Mouse (Mus musculus) CH12F3 (cell line): ENCODE data around the gene Srr.

Source experiments
- in situ Hi-C: fragments of 300-500 bp; cut with MboI; formaldehyde crosslinking; loops from 2 replicates; pipeline ENCODE4 v1.14.3; 2020; ENCODE audit warnings: low sequenced_read_pairs

Gene Srr

GRCm38 (mm10) chr11:74908618-74909399 is 16.9 kb downstream of the Srr start:
- in situ Hi-C loops: no loop called here

GRCm38 (mm10) chr11:74907850-74908249 is 17.9 kb downstream of the Srr start:
- in situ Hi-C loops: no loop called here

- in situ Hi-C loops: no loop called here
These were observed 23.3 kb downstream of the Srr start for GRCm38 (mm10) chr11:74902416-74902815.

GRCm38 (mm10) chr11:74901555-74901954 is 24.2 kb downstream of the Srr start:
- in situ Hi-C loops: no loop called here

- in situ Hi-C loops: no loop called here
These were observed 27.3 kb downstream of the Srr start for GRCm38 (mm10) chr11:74898517-74898827.

- in situ Hi-C loops: no loop called here
These were observed 27.9 kb downstream of the Srr start, which contains the start of gene Tsr1 for GRCm38 (mm10) chr11:74897678-74898516. TSS of gene Tsr1 (plus strand) at chr11:74898071.

GRCm38 (mm10) chr11:74896901-74897677 is 28.7 kb downstream of the Srr start, which contains the start of gene Sgsm2:
TSS of gene Sgsm2 (minus strand) at chr11:74897060.
- in situ Hi-C loops: no loop called here

GRCm38 (mm10) chr11:74895980-74896900 is 29.5 kb downstream of the Srr start:
- in situ Hi-C loops: no loop called here

- in situ Hi-C loops: no loop called here
These were observed 31.1 kb downstream of the Srr start for GRCm38 (mm10) chr11:74894619-74895018.

GRCm38 (mm10) chr11:74883098-74883497 is 42.6 kb downstream of the Srr start:
- in situ Hi-C loops: no loop called here

GRCm38 (mm10) chr11:74881979-74882378 is 43.8 kb downstream of the Srr start:
- in situ Hi-C loops: no loop called here

GRCm38 (mm10) chr11:74880999-74881398 is 44.7 kb downstream of the Srr start:
- in situ Hi-C loops: no loop called here

- in situ Hi-C loops: no loop called here
These were observed 48.9 kb downstream of the Srr start for GRCm38 (mm10) chr11:74876801-74877200.

GRCm38 (mm10) chr11:74874630-74875029 is 51.1 kb downstream of the Srr start:
- in situ Hi-C loops: no loop called here

- in situ Hi-C loops: no loop called here
These were observed 54.6 kb downstream of the Srr start for GRCm38 (mm10) chr11:74870991-74871622.

GRCm38 (mm10) chr11:74870544-74870943 is 55.2 kb downstream of the Srr start:
- in situ Hi-C loops: no loop called here

GRCm38 (mm10) chr11:74869603-74870002 is 56.1 kb downstream of the Srr start:
- in situ Hi-C loops: no loop called here

GRCm38 (mm10) chr11:74868046-74868760 is 57.5 kb downstream of the Srr start:
- in situ Hi-C loops: no loop called here

- in situ Hi-C loops: no loop called here
These were observed 58.6 kb downstream of the Srr start for GRCm38 (mm10) chr11:74867181-74867580.
